Mouse (Mus musculus) small intestine, adult 2 months (tissue): ENCODE results near the gene Pygb. TPM values are rescaled to one million over a fixed set of nuclear protein-coding genes. Genes with fewer than 3 reads are reported as not detected.

Experiments
- H3K27ac ChIP-seq: fragments of 200-500 bp; 2 replicates; pipeline ENCODE4 v1.5.1; 2012; ENCODE audit warnings: low read depth, low read length, control low read depth, inconsistent platforms; ENCODE audit not compliant: insufficient read depth
- H3K27me3 ChIP-seq: fragments of 200-500 bp; 2 replicates; pipeline ENCODE4 v1.6.1; 2012; ENCODE audit warnings: mild to moderate bottlenecking, moderate library complexity, low read length, inconsistent platforms; ENCODE audit not compliant: control insufficient read depth, insufficient read depth
- H3K36me3 ChIP-seq: fragments of 200-500 bp; 2 replicates; pipeline ENCODE4 v1.6.1; 2012; ENCODE audit warnings: mild to moderate bottlenecking, low read length, control low read depth, inconsistent platforms; ENCODE audit not compliant: control insufficient read depth, insufficient read depth
- H3K4me1 ChIP-seq: fragments of 200-500 bp; 2 replicates; pipeline ENCODE4 v1.6.1; 2012; ENCODE audit warnings: low read length, inconsistent platforms, mixed read lengths; ENCODE audit not compliant: control insufficient read depth, insufficient read depth, insufficient read length
- H3K4me3 ChIP-seq: fragments of 200-500 bp; 2 replicates; pipeline ENCODE4 v1.5.1; 2012; ENCODE audit warnings: low read depth, mild to moderate bottlenecking, control low read depth, inconsistent platforms, low read length, moderate library complexity
- CTCF ChIP-seq: fragments of 200-500 bp; IDR thresholded peaks from 2 replicates; pipeline ENCODE4 v1.5.1; 2012; ENCODE audit warnings: low read depth, mild to moderate bottlenecking, control low read depth, inconsistent platforms, low read length, moderate library complexity, mixed read lengths; ENCODE audit not compliant: insufficient replicate concordance, insufficient read length; ENCODE audit errors: extremely low read depth
- POLR2A ChIP-seq: fragments of 200-500 bp; IDR thresholded peaks from 2 replicates; pipeline ENCODE4 v1.6.1; 2012; ENCODE audit warnings: low read depth, mild to moderate bottlenecking, control low read depth, inconsistent platforms, low read length, moderate library complexity
- WGBS: fragments of 180-500 bp; shearing (Covaris S2); methylation state at CpG from one replicate; pipeline ENCODE4 v1.1.7; 2018; 5-methylcytosine and 5-hydroxymethylcytosine counted together
- polyA plus RNA-seq: library from polyadenylated mRNA; depleted of rRNA; stranded (reverse); fragments of >200 nt; gene quantifications from 2 replicates; pipeline ENCODE4 v1.2.3, GENCODE M21; 2012

Pygb gene
- polyA plus RNA-seq, 1 experiment, result 20.5 TPM

GRCm38 (mm10) chr2:150750129-150750979, 36.2 kb upstream of the Pygb start:
- Histone ChIP-seq H3K4me1 (peaks cover 5% of the 10 kb centered on the region; the same call in 1 of the 2 replicates), H3K27me3 (no peaks in the 10 kb centered on the region), H3K4me3 (peak overlapping the region; percentile 32), H3K36me3 (peaks cover 10% of the 10 kb centered on the region; the same call in 1 of the 2 replicates), H3K27ac (no peak overlapping the region)
- 27% methylated on average over 13 of the region's 13 CpGs for WGBS
- peak; percentile 21; the same call in 1 of the 2 replicates for TF ChIP-seq CTCF
- peak; percentile 12; the same call in 1 of the 2 replicates for TF ChIP-seq POLR2A

GRCm38 (mm10) chr2:150755016-150755415, 31.5 kb upstream of the Pygb start:
- TF ChIP-seq CTCF (no peak), POLR2A (no peak)
- no peak overlapping the region for H3K27ac ChIP-seq
- peaks cover 36% of the 10 kb centered on the region for H3K36me3 ChIP-seq
- no peak overlapping the region for H3K4me3 ChIP-seq
- WGBS, result 86% methylated on average over 3 of the region's 3 CpGs
- peaks cover 5% of the 10 kb centered on the region; the same call in 1 of the 2 replicates for H3K4me1 ChIP-seq
- H3K27me3 ChIP-seq, result no peaks in the 10 kb centered on the region

- Histone ChIP-seq H3K27me3 (no peaks in the 10 kb centered on the region), H3K36me3 (peaks cover 54% of the 10 kb centered on the region), H3K27ac (no peak overlapping the region), H3K4me3 (no peak overlapping the region), H3K4me1 (peaks cover 6% of the 10 kb centered on the region; the same call in 1 of the 2 replicates)
- TF ChIP-seq POLR2A (no peak), CTCF (no peak)
- WGBS, result 88% methylated on average over 7 of the region's 7 CpGs
Observed at GRCm38 (mm10) chr2:150761476-150761875, 25.1 kb upstream of the Pygb start.

DNA sequence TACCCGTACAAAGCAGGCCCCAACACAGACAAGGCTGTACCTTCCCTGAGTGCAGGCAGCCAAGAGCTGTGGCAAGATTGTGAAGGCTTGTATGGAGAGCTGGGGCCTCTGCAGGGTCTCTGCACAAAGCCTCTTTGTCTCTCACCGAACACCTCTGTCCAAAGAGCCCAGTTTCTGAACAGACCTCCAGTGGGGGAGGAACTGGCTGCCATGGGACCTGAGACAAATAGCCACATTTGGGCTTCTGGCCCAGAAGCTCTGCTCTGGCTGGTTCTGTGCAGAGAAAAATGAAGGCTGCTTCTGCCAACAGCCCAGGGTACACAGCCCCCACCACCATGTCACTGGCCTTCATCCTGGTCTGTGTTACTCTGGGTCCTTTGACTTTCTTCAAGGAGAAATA, 20.9 kb upstream of the Pygb start:
- no peak overlapping the region for H3K27ac ChIP-seq
- no peaks in the 10 kb centered on the region for H3K27me3 ChIP-seq
- H3K4me1 ChIP-seq, result peaks cover 20% of the 10 kb centered on the region
- H3K4me3 ChIP-seq, result no peak overlapping the region
- WGBS, result 58% methylated on average over 2 of the region's 2 CpGs
- peaks cover 38% of the 10 kb centered on the region for H3K36me3 ChIP-seq
- no peak for TF ChIP-seq CTCF
- TF ChIP-seq POLR2A, result no peak

- Histone ChIP-seq H3K4me1 (peaks cover 26% of the 10 kb centered on the region), H3K27ac (peak overlapping the region; percentile 46; the same call in 1 of the 2 replicates), H3K4me3 (no peak overlapping the region), H3K36me3 (peaks cover 34% of the 10 kb centered on the region), H3K27me3 (no peaks in the 10 kb centered on the region)
- TF ChIP-seq CTCF (no peak), POLR2A (no peak)
- WGBS, result 50% methylated on average over 4 of the region's 4 CpGs
Observed at GRCm38 (mm10) chr2:150766083-150766862, 20.3 kb upstream of the Pygb start.

DNA sequence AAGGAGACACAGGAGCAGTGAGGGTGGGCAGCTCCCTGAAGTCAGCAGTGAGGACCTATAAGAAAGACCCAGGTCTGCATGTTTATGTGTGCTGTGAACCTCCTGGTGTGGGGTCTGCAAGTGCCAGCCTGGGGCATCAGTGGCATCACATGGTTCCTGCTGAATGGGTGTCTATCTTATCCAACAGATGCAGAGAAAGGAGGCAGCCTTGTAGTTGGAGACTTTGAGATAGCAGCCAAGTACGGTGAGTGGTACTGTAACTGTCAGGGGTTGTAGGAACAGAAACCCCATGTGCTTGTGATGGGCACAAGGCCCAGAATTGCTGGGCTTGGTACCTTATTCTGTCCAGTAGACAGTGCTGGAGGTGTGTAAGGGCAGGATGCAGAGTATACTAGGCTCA, 17.9 kb upstream of the Pygb start:
- Histone ChIP-seq H3K27ac (no peak overlapping the region), H3K36me3 (peaks cover 21% of the 10 kb centered on the region), H3K4me3 (no peak overlapping the region), H3K4me1 (peaks cover 26% of the 10 kb centered on the region), H3K27me3 (no peaks in the 10 kb centered on the region)
- TF ChIP-seq POLR2A, result no peak
- TF ChIP-seq CTCF, result no peak
- 83% methylated on average over 1 of the region's 1 CpGs for WGBS

DNA sequence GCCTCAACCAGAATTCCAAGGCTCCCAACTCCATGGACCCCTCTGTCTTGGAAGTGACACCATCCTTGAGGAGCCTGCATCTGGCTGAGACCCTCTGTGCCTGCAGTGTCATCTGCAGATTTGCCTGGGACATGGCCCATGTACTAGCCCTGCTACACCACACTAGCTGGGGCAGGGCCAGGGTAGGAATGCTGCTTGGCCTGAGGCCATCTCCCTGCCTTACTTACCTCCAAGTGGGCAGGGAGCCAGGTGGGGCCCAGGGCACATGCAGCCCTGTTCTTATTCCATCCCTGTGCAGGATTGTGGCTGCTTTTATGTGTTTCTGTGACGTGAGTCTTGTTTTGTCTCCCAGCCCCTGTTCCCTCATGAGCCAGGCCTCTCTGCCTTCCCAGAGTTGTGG, 15.8 kb upstream of the Pygb start:
- TF ChIP-seq CTCF, result no peak
- no peak for TF ChIP-seq POLR2A
- no peak overlapping the region for H3K27ac ChIP-seq
- WGBS, result 25% methylated on average over 1 of the region's 1 CpGs

More for the DNA sequence above, 15.8 kb upstream of the Pygb start:
- no peak overlapping the region for H3K4me3 ChIP-seq
- H3K4me1 ChIP-seq, result peaks cover 25% of the 10 kb centered on the region
- peaks cover 16% of the 10 kb centered on the region for H3K36me3 ChIP-seq
- no peaks in the 10 kb centered on the region for H3K27me3 ChIP-seq
